Mouse (Mus musculus) MEL (cell line): ENCODE measurements around the gene Cdc42ep5. TPM values are rescaled to one million over a fixed set of nuclear protein-coding genes. Genes with fewer than 3 reads are reported as not detected.

Experiments
- DNase-seq: peaks from one replicate; pipeline ENCODE4 v3.0.0; 2011; ENCODE audit warnings: low read depth, low spot score
- H3K27ac ChIP-seq: 2 replicates; pipeline ENCODE4 v1.5.1; 2012; ENCODE audit warnings: low read depth, mild to moderate bottlenecking, control low read depth, low read length, moderate library complexity; ENCODE audit not compliant: control insufficient read depth
- H3K27me3 ChIP-seq, 2 experiments: fragments of 150-350 bp in 1 of 2; sonication (generic) in 1 of 2; 2 replicates each; pipeline ENCODE4 v1.6.1; 2012; ENCODE audit warnings: low read length in 2 of 2, mild to moderate bottlenecking in 2 of 2, improper control_type of control experiment in 1 of 2, moderate library complexity in 1 of 2; ENCODE audit not compliant: insufficient read depth in 2 of 2, control insufficient read depth in 1 of 2
- H3K36me3 ChIP-seq, 2 experiments: 2 replicates each; pipeline ENCODE4 v1.6.1; 2012 to 2014; ENCODE audit warnings: low read length in 2 of 2, improper control_type of control experiment in 1 of 2, inconsistent platforms in 1 of 2, mild to moderate bottlenecking in 1 of 2; ENCODE audit not compliant: insufficient read depth in 2 of 2, control insufficient read depth in 1 of 2
- H3K4me1 ChIP-seq, 2 experiments: fragments of 150-350 bp in 1 of 2; sonication (generic) in 1 of 2; 2 replicates each; pipeline ENCODE4 v1.6.1; 2012; ENCODE audit warnings: low read length in 2 of 2, improper control_type of control experiment in 1 of 2, mild to moderate bottlenecking in 1 of 2; ENCODE audit not compliant: insufficient read depth in 2 of 2, control insufficient read depth in 1 of 2
- H3K4me3 ChIP-seq, 2 experiments: fragments of 150-350 bp in 1 of 2; sonication (generic) in 1 of 2; 2 replicates each; pipeline ENCODE4 v1.5.1; 2012; ENCODE audit warnings: low read depth in 2 of 2, low read length in 2 of 2, mild to moderate bottlenecking in 2 of 2, moderate library complexity in 2 of 2, control low read depth in 1 of 2, improper control_type of control experiment in 1 of 2; ENCODE audit not compliant: control insufficient read depth in 1 of 2, insufficient read depth in 1 of 2
- H3K79me2 ChIP-seq: 2 replicates; pipeline ENCODE4 v1.6.1; 2012; ENCODE audit warnings: mild to moderate bottlenecking, low read length, moderate library complexity; ENCODE audit not compliant: control insufficient read depth, poor library complexity, insufficient read depth
- H3K9ac ChIP-seq: 2 replicates; pipeline ENCODE4 v1.6.1; 2012; ENCODE audit warnings: low read depth, mild to moderate bottlenecking, control low read depth, low read length, moderate library complexity; ENCODE audit not compliant: control insufficient read depth, poor library complexity, severe bottlenecking
- H3K9me3 ChIP-seq: fragments of 150-350 bp; sonication (generic); replicated peaks from 2 replicates; pipeline ENCODE4 v1.6.1; 2012; ENCODE audit warnings: mild to moderate bottlenecking, low read length, improper control_type of control experiment, moderate library complexity; ENCODE audit not compliant: insufficient read depth
- BHLHE40 ChIP-seq: IDR thresholded peaks from 2 replicates; pipeline ENCODE4 v1.6.1; 2012; ENCODE audit warnings: low read depth, mild to moderate bottlenecking, inconsistent platforms, low read length, improper control_type of control experiment, borderline replicate concordance
- HCFC1 ChIP-seq: IDR thresholded peaks from 2 replicates; pipeline ENCODE4 v1.6.1; 2012; ENCODE audit warnings: low read depth, mild to moderate bottlenecking, inconsistent platforms, low read length, improper control_type of control experiment, moderate library complexity
- KAT2A ChIP-seq: conservative IDR thresholded peaks from 2 replicates; pipeline ENCODE4 v1.6.1; 2012; ENCODE audit warnings: low read depth, low read length, improper control_type of control experiment, inconsistent platforms
- MAFK ChIP-seq: IDR thresholded peaks from 2 replicates; pipeline ENCODE4 v1.6.1; 2011; ENCODE audit warnings: low read depth, mild to moderate bottlenecking, low read length, improper control_type of control experiment, borderline replicate concordance
- MEF2A ChIP-seq: IDR thresholded peaks from 2 replicates; pipeline ENCODE4 v1.6.1; 2014; ENCODE audit warnings: low read depth, mild to moderate bottlenecking, inconsistent platforms, low read length, improper control_type of control experiment; ENCODE audit not compliant: poor library complexity, insufficient replicate concordance, severe bottlenecking; ENCODE audit errors: extremely low read depth
- MXI1 ChIP-seq: IDR thresholded peaks from 2 replicates; pipeline ENCODE4 v1.6.1; 2011; ENCODE audit warnings: mild to moderate bottlenecking, low read depth, low read length, improper control_type of control experiment
- MYB ChIP-seq: IDR thresholded peaks from 2 replicates; pipeline ENCODE4 v1.6.1; 2011; ENCODE audit warnings: mild to moderate bottlenecking, low read depth, low read length, improper control_type of control experiment
- NELFE ChIP-seq: IDR thresholded peaks from 2 replicates; pipeline ENCODE4 v1.6.1; 2011; ENCODE audit warnings: low read depth, low read length, improper control_type of control experiment
- NRF1 ChIP-seq: IDR thresholded peaks from 2 replicates; pipeline ENCODE4 v1.6.1; 2014; ENCODE audit warnings: low read depth, mild to moderate bottlenecking, inconsistent platforms, low read length, improper control_type of control experiment, moderate library complexity; ENCODE audit not compliant: poor library complexity, insufficient read depth, severe bottlenecking
- RAD21 ChIP-seq: IDR thresholded peaks from 2 replicates; pipeline ENCODE4 v1.6.1; 2011; ENCODE audit warnings: mild to moderate bottlenecking, low read depth, low read length, improper control_type of control experiment
- RCOR1 ChIP-seq: IDR thresholded peaks from 2 replicates; pipeline ENCODE4 v1.6.1; 2012; ENCODE audit warnings: low read depth, mild to moderate bottlenecking, inconsistent platforms, low read length, improper control_type of control experiment
- SIN3A ChIP-seq: IDR thresholded peaks from 2 replicates; pipeline ENCODE4 v1.6.1; 2012; ENCODE audit warnings: low read length, improper control_type of control experiment, inconsistent platforms
- TAL1 ChIP-seq: IDR thresholded peaks from 2 replicates; pipeline ENCODE4 v1.6.1; 2012; ENCODE audit warnings: mild to moderate bottlenecking, inconsistent platforms, low read length, moderate library complexity, mixed read lengths
- ZC3H11A ChIP-seq: IDR thresholded peaks from 2 replicates; pipeline ENCODE4 v1.6.1; 2012; ENCODE audit warnings: low read depth, mild to moderate bottlenecking, inconsistent platforms, low read length, improper control_type of control experiment
- ZMIZ1 ChIP-seq: IDR thresholded peaks from 2 replicates; pipeline ENCODE4 v1.6.1; 2012; ENCODE audit warnings: low read depth, mild to moderate bottlenecking, inconsistent platforms, low read length, improper control_type of control experiment, moderate library complexity
- ZNF384 ChIP-seq: IDR thresholded peaks from 2 replicates; pipeline ENCODE4 v1.6.1; 2012; ENCODE audit warnings: low read depth, mild to moderate bottlenecking, inconsistent platforms, low read length, improper control_type of control experiment
- polyA plus RNA-seq, 2 experiments: library from polyadenylated mRNA; stranded (reverse) in 1 of 2; unstranded in 1 of 2; fragments of >175 nt in 1 of 2; fragments of >200 nt in 1 of 2; gene quantifications; 2 replicates each; pipeline versions ENCODE4 v1.2.1 to v1.2.4; 2012; ENCODE audit warnings: low replicate concordance in 2 of 2, low read depth in 1 of 2; ENCODE audit not compliant: insufficient read length in 2 of 2, insufficient read depth in 1 of 2, missing spikeins in 1 of 2
- total RNA-seq: library from RNA; depleted of rRNA; stranded (reverse); fragments of 300-350 nt; gene quantifications from 2 replicates; pipeline ENCODE4 v1.2.3, GENCODE M21; 2012

Gene Cdc42ep5
- total and polyA plus RNA-seq, 3 experiments: 0.24 TPM; not detected in 2

DNA sequence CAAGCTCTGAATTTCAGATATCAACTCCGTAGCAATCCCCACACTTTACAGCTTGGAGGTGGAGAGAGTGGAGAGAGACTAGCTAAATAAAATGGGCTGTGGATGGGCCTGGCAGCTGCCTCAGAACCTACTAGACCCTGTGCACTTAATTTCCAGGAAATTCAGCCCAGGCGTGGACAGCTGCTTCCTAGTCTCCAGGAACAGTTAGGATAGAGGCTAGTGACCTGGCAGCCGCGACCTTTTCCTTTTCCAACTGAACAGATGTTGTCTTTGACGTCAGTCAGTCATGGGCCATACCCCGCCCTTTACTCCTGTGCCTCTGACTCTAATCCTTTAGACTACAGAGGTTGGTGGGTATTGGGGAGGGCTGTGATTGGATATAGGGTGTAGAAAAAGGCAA lies 35.8 kb downstream of the Cdc42ep5 start:
- Histone ChIP-seq H3K79me2 (no peaks in the 10 kb centered on the region), H3K4me1 (peaks cover 0 to 9% of the 10 kb centered on the region in 2 experiments; a peak in 1 of 4 replicates), H3K9ac (no peak overlapping the region), H3K27me3 (no peaks in the 10 kb centered on the region), H3K9me3 (no peaks in the 10 kb centered on the region), H3K4me3 (no peak overlapping the region), H3K36me3 (peaks cover 0 to 2% of the 10 kb centered on the region in 2 experiments; a peak in 1 of 4 replicates), H3K27ac (no peak overlapping the region)
- TF ChIP-seq ZC3H11A (no peak), RCOR1 (0 out of 2 replicates have a peak, but pooled peaks have one; percentile 22)
- no peak for DNase-seq

DNA sequence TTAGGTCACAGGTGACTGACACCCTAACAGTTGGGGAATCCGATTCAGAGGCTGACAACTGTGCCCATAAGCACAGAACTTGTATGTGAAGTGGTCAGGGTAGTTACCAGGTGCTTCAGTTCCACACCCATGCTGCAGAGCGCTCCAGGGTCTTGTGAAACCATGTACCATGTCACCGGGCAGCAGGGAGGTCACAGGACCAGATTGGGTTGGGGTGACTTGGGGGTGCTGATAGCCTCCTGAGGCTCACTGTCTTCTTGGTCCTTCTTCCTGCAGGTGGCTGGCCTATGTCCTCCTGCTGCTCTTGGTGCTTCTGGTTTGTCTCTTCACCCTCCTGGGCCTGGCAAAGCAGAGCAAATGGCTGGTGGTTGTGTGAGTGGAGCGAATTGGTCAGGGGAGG lies 36.8 kb downstream of the Cdc42ep5 start:
- Histone ChIP-seq H3K79me2 (no peaks in the 10 kb centered on the region), H3K9me3 (no peaks in the 10 kb centered on the region), H3K36me3 (peaks cover 0 to 2% of the 10 kb centered on the region in 2 experiments; a peak in 1 of 4 replicates), H3K27ac (no peak overlapping the region), H3K27me3 (no peaks in the 10 kb centered on the region), H3K9ac (no peak overlapping the region), H3K4me3 (no peak overlapping the region), H3K4me1 (peaks cover 0 to 9% of the 10 kb centered on the region in 2 experiments; a peak in 1 of 4 replicates)
- TF ChIP-seq KAT2A (no peak), RAD21 (no peak), HCFC1 (no peak), MXI1 (no peak), NRF1 (no peak), BHLHE40 (no peak), MEF2A (no peak), SIN3A (no peak), ZNF384 (no peak), MYB (no peak), TAL1 (no peak), NELFE (no peak), MAFK (no peak), ZMIZ1 (no peak)
- no peak for DNase-seq
